Mouse (Mus musculus): ENCODE measurements around the gene Pitpna.
A peak's percentile ranks its signal among the peaks of the same experiment; 100 is the strongest.
"Not testable (repeated sequence)": the region's sequence is repeated elsewhere in the genome, so short reads cannot be mapped to it uniquely, and the experiment has no call there.

Pitpna gene

GRCm38 (mm10) chr11:75588285-75588941 lies 516 bp downstream of the Pitpna start:
- no peak for DNase-seq (ENCODE audit: low spot score in 2 of 2)

GRCm38 (mm10) chr11:75592612-75593011 lies 4.7 kb downstream of the Pitpna start:
- no peak for DNase-seq (ENCODE audit: low spot score in 2 of 2)

GRCm38 (mm10) chr11:75594431-75594830 lies 6.5 kb downstream of the Pitpna start:
- no peak for DNase-seq (ENCODE audit: low spot score in 2 of 2)

- DNase-seq (ENCODE audit: low spot score in 2 of 2): no peak
Measured at GRCm38 (mm10) chr11:75595404-75595803, 7.5 kb downstream of the Pitpna start.

GRCm38 (mm10) chr11:75595816-75596215 lies 7.9 kb downstream of the Pitpna start:
- DNase-seq (ENCODE audit: low spot score in 2 of 2): no peak

GRCm38 (mm10) chr11:75596726-75597255 lies 8.9 kb downstream of the Pitpna start:
- DNase-seq (ENCODE audit: low spot score in 2 of 2): no peak

GRCm38 (mm10) chr11:75598004-75598403 lies 10.1 kb downstream of the Pitpna start:
- DNase-seq (ENCODE audit: low spot score in 2 of 2): no peak

- not testable (repeated sequence) for DNase-seq (ENCODE audit: low spot score in 2 of 2)
Measured at GRCm38 (mm10) chr11:75599802-75600201, 11.9 kb downstream of the Pitpna start.

GRCm38 (mm10) chr11:75604826-75605225 lies 16.9 kb downstream of the Pitpna start:
- no peak for DNase-seq (ENCODE audit: low spot score in 2 of 2)

GRCm38 (mm10) chr11:75605318-75605717 lies 17.4 kb downstream of the Pitpna start:
- no peak for DNase-seq (ENCODE audit: low spot score in 2 of 2)

- DNase-seq (ENCODE audit: low spot score in 2 of 2): no peak
Measured at GRCm38 (mm10) chr11:75608776-75609175, 20.9 kb downstream of the Pitpna start.

GRCm38 (mm10) chr11:75610021-75610420 lies 22.1 kb downstream of the Pitpna start:
- DNase-seq (ENCODE audit: low spot score in 2 of 2): no peak

GRCm38 (mm10) chr11:75614769-75615168 lies 26.9 kb downstream of the Pitpna start:
- no peak for DNase-seq (ENCODE audit: low spot score in 2 of 2)

GRCm38 (mm10) chr11:75615556-75615955 lies 27.7 kb downstream of the Pitpna start:
- no peak for DNase-seq (ENCODE audit: low spot score in 2 of 2)

- DNase-seq (ENCODE audit: low spot score in 2 of 2): no peak
Measured at GRCm38 (mm10) chr11:75619133-75619532, 31.2 kb downstream of the Pitpna start.

- no peak for DNase-seq (ENCODE audit: low spot score in 2 of 2)
Measured at GRCm38 (mm10) chr11:75620136-75620780, 32.4 kb downstream of the Pitpna start.

- no peak for DNase-seq (ENCODE audit: low spot score in 2 of 2)
Measured at GRCm38 (mm10) chr11:75621426-75621825, 33.5 kb downstream of the Pitpna start.

GRCm38 (mm10) chr11:75622588-75623329 lies 34.9 kb downstream of the Pitpna start:
- DNase-seq (ENCODE audit: low spot score in 2 of 2): no peak

GRCm38 (mm10) chr11:75624102-75624554 lies 36.2 kb downstream of the Pitpna start:
- no peak for DNase-seq (ENCODE audit: low spot score in 2 of 2)

- DNase-seq (ENCODE audit: low spot score in 2 of 2): no peak
Measured at GRCm38 (mm10) chr11:75625820-75626219, 37.9 kb downstream of the Pitpna start.

GRCm38 (mm10) chr11:75630098-75630497 lies 42.2 kb downstream of the Pitpna start:
- DNase-seq (ENCODE audit: low spot score in 2 of 2): no peak

- peak; percentile 95 for DNase-seq (ENCODE audit: low spot score in 2 of 2)
Measured at GRCm38 (mm10) chr11:75630645-75631229, 42.8 kb downstream of the Pitpna start, which contains the start of gene Inpp5k. Inpp5k (plus strand) TSS chr11:75630988.
